Mouse (Mus musculus) adrenal gland, adult (tissue): Measurements from ENCODE around the gene Garnl3.

Experiments
- DNase-seq, 2 experiments: peaks; one replicate each; pipeline ENCODE4 v3.0.0; 2022 to 2023; ENCODE audit warnings: low spot score in 1 of 2; ENCODE audit not compliant: inconsistent age in 2 of 2

The Garnl3 gene

GRCm38 (mm10) chr2:32947454-32947853 lies 184.0 kb downstream of the Garnl3 start:
- no peak for DNase-seq

DNA sequence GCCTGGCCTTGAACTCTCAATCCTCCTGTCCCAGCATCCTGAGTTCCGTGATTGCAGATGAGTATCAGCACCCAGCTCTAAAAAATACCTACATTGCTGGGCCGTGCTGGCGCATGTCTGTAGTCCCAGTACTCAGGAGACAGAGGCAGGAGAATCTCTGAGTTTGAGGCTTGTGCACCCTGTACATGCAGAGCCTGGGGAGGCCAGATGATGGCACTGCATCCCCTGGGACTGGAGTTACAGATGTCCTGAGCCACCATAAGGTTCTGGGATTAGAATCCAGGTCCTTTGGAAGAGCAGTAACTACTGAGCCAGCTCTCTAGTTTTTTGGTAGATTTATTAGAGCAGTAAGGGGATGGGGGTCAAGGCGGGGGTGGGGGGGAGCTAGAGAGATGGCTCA lies 191.0 kb downstream of the Garnl3 start:
- DNase-seq, result no peak

DNA sequence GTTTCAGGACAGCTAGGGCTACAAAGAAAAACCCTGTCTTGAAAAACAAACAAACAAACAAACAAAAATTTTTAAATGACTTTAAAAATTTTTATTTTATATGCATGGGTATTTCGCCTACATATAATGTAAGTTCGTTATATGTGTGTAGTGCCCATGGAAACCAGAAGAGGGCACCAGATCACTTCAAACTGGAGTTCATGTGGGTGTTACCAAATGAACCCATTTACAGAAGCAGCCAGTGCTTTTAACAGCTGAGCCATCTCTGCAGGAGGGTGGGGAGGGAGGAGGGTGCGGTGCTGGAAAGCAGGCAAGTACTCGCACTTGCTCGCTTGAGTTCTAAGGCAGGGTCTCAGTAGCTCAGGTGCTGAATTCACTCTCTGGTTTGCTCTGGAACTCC lies 192.0 kb downstream of the Garnl3 start:
- DNase-seq, result peak in 1 of 2 experiments; percentile 70

DNA sequence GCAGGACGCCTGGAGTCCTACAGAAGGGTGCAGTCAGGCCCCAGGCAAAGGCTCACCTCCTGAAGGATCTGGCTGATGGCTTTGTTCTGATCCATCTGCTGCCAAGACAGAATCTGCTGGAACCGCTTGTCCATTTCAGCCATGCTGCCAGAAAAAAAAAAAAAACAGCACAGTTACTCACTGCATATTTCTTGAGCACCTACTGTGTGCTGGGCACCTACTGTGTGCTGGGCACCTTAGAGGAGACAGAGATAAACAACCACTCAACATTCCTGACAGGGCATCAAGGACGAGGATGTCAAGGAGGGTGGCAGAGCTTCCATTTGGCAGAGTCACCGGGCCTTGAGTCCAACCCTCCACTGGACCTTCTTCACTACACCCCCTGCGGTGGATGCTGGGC lies 192.7 kb downstream of the Garnl3 start:
- no peak for DNase-seq
